Mouse (Mus musculus): ENCODE measurements around the gene A1cf.

DNA sequence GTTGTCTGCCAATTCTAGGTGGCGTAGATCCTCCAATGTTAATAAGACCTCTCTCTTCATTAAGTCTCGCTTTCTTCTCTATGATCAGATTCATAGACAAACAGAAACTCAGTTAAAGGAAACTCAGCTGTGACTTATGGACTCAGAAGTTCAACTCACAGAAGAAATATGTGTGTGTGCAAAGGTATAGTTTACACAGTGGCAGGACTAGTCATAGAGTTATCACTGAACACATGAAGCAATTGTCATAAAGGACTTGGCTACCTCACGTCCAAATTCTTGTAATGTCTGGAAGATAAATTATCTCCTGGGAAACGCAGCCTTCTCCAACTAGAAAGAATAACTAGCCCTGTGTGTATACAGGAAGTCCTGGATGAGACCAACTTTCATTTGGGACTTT, 9.4 kb downstream of the A1cf start:
- TF ChIP-seq CTCF (IDR thresholded peaks at IDR 0.05; ENCODE audit: low read depth) (no peak), EP300 (IDR thresholded peaks at IDR 0.05; ENCODE audit: low read depth) (no peak)

All from liver, postnatal 0 days (tissue).